Mouse (Mus musculus) left cerebral cortex, adult 9 months (tissue): ENCODE results near the gene Gon7.
A peak's percentile ranks its signal among the peaks of the same experiment; 100 is the strongest.

ENCODE experiments used
- DNase-seq, 2 experiments: peaks; one replicate each; pipeline ENCODE4 v3.0.0; 2022; ENCODE audit warnings: low spot score in 2 of 2

Gene Gon7

DNA sequence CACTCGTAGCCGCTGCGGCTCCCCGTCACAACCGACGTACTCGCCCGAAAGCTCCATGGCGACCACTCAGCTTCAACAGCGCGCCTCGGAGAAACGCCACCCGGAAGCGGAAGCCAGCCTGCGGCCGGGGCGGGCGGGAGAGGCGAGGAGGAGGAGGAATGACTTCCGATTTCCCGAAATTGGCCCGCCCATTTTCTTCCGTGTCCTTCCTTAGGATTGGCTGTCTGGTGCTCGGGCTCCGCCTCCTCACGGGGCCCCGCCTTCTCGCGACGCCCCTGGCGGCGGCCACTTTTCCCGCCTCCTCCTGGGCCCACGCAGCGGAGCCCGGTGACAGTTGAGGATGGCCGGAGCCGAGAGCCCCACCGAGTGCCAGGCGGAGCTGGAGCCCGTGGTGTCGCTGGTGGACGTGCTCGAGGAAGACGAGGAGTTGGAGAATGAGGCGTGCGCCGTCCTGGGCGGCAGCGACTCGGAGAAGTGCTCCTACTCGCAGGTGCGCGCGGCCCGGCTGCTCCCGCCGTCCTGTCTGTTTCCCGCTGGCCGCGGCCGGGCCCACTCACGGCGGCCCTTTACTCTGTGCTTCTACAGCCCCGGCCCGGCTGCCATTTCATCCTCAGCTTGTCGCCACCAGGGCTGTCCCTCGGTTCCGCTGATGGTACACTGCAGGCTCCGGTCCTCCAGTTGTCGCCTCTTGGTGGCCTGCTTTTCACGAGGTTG lies at the start of gene Gon7, which contains the start of the genes Gm28051 and Ubr7:
Gene Gon7 (minus strand): TSS at position 115 of the 714 bp plus-strand sequence.
Gene Gm28051 (minus strand): TSS at position 77 of the 714 bp plus-strand sequence.
Gene Ubr7 (plus strand): TSS at position 279 of the 714 bp plus-strand sequence.
- DNase-seq: peak; percentile 90 to 97

DNA sequence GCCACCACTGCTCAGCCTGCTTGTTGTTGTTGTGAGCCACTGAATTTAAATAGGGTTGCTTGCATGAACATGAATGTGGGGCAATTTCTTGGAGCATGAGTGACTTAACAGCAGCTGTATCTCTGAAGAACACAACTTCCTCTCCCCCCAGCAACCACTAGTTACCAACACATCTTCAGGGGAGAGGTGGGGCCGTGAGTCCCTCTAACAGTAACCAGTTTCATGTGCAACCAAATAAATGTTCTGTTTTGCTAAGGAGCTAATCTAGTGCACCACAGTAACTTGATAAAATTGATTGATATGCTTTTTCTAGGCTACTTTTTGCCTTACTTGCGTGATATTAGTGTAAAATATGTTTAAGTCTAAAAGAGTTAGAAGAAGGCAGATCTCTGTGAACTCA lies 41.9 kb upstream of the Gon7 start:
- DNase-seq: no peak

DNA sequence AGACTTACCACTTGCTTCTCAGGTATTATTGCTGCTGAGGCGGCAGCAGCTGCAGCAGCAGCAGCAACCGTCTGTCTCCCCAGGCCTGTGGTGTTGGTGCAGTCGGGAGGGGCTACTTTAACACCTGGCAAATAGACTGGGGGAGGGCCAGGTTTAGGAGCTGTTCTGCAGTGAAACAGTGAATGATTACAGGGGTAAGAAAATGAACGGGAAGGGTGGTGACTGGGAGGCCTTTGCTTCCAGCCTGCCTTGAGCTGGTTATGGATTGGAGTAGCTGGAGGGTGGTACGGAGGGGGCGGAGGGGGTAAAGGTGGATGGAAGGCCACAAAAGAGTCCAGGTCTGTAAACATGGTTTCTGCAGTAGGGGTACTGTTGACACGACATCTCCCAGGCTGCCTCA lies 30.3 kb upstream of the Gon7 start:
- DNase-seq: no peak

DNA sequence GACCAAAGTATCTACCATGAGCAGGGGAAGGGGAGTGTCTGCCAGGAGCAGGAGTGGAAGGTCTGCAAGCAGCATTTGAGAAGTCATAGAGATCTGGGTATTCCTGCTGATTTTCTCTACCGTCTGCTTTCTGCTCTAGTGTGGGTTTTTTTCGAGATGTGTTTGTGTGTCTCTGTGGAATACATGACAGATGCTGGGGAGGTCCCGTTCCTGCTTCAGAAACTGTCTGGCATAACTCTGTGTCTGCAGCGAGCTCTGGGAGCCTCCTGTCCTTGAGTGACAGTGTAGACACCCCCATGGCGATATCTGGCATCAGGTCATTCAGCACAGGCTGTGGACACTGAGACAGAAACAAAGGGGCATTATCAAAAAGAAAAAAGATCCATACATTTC lies 28.0 kb upstream of the Gon7 start:
- DNase-seq: no peak

- DNase-seq: no peak
Measured at GRCm38 (mm10) chr12:102784899-102785592, 27.4 kb upstream of the Gon7 start.

- no peak for DNase-seq
Measured at GRCm38 (mm10) chr12:102782841-102783240, 25.2 kb upstream of the Gon7 start.

GRCm38 (mm10) chr12:102779452-102779851 lies 21.8 kb upstream of the Gon7 start:
- no peak for DNase-seq

GRCm38 (mm10) chr12:102778151-102778550 lies 20.5 kb upstream of the Gon7 start:
- no peak for DNase-seq

DNA sequence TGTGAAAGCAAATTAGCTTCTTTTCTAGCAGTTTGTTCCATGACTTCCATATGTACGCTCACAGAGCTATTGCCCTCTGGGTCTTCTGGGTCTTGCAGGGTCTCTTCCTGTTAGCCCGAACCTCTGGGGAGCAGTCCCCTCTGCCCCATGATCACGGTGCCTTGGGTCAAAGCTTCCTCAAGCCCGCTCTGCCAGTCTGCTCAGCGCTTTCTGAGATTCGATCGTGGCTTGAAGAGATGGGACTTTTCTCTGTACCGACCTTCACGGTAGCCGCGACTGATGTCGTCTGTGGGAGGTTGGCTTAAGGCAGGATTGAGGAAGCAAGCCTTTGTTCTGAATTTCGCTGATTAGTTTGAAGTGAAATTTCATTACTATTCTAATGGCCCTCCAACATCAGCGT lies 18.4 kb upstream of the Gon7 start:
- no peak for DNase-seq

- DNase-seq: no peak
Measured at GRCm38 (mm10) chr12:102772676-102773075, 15.1 kb upstream of the Gon7 start.

DNA sequence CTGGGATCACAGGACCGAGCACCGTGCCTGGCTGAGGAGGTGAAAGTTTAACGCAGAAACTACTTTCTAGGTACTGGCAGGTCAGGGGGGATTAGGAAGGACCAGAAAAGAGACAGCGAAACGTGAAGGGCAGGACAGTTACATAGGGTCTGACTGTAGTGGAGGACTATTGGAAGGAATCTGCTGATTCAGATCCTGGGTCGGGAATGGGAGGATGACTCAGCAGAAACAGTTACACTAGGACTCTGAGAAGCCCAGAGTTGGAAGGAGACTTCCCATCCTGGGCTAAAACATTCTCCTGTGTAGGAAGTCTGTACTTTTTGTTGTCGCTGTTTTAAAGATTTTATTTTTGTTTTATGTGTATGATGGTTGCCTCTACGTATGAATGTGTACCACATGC lies 14.0 kb upstream of the Gon7 start:
- no peak for DNase-seq

DNA sequence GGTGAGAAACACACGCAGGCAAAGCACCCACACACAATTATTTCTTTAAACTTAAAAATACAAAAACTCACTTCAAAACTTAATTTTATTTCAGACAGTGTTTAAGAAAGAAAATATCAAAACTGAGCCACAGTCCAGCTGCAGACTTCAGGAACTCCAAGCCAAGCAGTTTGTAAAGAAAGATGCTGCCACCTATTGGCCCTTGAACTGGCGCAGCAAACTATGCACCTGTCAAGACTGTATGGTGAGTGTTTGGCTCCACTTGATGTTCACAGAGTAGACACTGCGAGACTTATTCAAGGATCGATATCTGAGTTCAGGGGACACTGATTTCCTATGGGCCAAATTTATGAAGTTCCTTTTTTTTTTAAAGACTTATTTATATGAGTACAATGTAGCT lies 11.4 kb upstream of the Gon7 start:
- DNase-seq: no peak

DNA sequence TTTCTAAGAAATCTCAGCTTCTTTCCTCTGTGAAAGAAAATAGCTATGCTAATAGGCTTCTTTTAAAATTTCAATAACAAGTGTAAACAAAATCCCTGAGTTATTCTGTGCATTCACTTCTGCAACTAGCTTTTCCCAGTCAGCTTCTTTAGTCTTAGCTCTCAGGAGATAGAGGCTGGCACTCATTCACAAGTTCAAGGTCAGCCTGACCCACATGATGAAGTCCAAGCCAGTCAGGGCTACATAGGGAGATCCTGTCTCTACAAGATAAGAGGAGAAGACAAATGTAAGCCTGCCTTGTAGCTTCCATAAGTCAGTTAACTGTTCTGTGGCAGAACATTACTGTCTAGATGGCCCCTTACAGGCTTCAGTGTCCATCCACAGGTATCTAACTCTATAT lies 6.1 kb upstream of the Gon7 start:
- no peak for DNase-seq

DNA sequence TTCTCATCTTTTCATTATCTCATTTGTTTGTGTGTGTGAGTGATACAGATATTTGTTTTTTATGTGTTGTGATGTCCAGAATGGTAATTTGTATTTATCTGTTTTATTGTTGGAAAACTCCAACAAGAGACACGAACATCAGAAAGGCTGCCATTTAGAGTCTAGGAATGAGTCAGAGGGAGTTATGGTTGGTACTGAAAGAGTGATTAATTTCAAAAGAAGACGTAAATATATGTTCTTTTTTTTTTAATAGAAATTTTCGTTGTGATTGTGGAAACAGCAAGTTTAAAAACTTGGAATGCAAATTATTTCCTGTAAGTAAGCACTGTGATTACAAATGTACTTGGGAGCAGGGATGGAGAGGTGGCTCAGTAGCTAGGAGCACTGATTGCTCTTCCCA lies 4.1 kb upstream of the Gon7 start:
- DNase-seq: no peak

DNA sequence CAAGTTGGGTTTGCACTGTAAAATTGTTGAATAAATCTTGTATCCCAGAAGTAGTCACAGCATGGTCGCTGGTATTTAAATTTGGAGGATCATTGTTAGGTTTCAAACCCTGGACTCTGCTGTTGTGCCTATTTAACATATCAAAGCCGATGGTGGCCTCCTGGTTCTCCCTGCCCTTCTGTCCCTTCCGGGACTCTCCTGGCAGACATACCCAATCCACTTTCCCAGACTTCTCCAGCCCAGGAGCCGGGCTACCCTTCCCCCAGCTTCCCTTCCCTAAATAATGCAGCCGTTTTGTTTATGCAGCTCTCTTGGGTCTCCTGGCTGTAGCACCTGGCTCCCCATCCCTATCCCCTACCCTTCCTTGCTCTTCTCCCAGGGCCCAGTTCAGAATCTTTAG lies 1.3 kb upstream of the Gon7 start:
- DNase-seq: no peak

DNA sequence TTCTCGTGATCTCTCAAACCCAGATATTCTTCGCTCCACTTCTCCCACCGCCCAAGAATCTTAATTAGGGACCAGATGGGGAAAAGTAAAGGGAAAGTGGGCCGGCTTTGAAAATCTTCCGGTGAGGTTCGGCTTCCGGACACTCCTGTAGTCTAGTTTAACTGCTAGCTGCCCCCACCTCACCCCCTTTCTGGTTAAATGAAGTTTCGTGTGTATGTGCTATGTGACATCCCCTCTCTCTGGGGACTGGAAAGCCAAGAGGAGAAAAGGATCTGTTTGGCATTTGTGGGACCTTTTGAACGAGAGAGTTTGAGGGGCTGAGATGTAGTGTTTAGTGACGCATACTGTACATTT lies 777 bp upstream of the Gon7 start, which contains the start of gene Gm20604:
Gene Gm20604 (minus strand): TSS at position 270 of the 354 bp plus-strand sequence.
- DNase-seq: peak in 1 of 2 experiments; percentile 26

GRCm38 (mm10) chr12:102757055-102757688 lies 431 bp downstream of the Gon7 start:
- no peak for DNase-seq

- DNase-seq: no peak
Measured at GRCm38 (mm10) chr12:102756304-102756703, 1.3 kb downstream of the Gon7 start.

DNA sequence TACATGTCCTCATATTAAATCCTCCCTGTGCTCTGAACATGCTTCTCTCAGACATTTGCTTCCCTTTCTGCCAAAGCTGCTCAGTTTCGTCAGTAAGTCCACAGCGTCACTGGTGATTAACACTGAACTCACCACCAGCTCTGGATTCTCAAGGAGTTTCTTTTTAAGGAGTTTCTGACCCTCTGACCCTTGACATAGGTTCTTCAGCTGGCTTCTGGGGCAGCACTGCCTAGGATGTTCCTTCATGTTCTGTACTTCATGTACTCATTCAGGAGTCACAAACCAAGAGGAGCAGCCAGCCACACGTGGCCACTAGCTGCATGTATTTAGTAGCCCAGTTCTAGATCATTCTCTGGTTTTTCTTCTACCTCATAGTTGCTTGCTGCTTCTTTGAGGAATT lies 9.3 kb downstream of the Gon7 start:
- DNase-seq: no peak

DNA sequence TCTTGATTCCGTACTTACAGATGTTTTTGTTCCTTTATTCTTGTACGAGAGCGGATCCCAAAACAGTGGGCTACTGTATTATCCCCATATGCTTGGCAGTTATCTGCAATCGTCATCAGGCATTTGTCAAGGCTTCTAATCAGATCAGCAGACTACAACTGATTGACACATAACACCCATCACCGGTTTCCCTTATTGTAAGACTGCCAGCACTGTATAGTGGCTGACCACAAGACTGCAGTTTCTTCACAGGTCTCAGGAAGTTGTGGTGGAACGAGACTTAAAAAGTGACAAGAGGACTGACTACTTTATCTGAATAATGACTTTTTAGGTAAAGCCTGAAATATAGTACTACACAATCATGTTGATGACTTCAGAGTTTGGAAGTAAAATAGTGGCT lies 12.8 kb downstream of the Gon7 start:
- DNase-seq: no peak

DNA sequence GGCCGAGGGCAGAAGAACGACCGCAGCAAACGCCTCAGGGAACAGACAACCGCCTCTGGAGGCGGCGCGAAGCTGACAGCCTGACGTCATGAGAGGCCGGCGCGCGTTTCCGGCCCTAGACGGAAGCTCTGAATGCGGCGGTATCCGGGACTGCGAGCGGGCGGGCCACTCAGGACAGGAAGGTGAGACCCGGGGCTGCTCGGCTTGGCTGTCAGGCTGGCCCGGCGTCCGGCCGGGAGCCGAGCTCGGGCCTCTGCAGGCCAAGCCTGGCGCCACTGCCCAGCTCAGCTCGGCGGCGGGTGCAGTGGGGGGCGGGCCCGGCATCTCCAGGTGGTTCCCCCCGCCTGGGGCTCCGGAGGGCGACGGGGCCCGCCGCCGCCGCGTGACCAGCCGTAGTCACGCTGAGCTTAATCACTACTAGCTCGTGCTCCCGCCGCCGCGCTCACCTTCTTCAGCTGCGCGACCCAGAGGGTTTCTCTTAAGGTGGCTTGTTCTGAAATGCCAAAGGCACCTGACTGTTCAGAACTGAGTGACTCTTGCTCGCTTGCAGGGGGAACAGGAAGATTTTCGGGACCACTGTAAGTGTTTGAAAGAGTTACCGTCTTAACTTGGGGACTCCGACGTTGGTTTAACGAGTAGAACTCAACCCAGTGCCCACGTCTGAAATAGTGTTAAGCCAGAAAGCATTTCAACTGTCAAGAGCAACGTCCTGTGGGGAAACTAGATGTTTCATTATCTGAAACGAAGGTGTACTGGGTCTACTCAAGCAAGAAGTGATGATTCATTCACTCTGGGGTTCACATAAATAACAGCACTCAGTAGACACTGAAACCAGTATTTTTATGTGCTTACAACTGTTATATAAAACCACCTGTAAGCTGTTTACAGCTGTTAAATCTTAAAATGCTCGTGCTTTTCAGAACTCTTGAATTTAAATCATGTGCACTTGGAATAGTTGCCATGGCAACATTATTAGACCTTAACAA lies 13.7 kb downstream of the Gon7 start, which contains the start of the genes Moap1 and Tmem251:
Gene Moap1 (minus strand): TSS at position 73 of the 986 bp plus-strand sequence.
Gene Tmem251 (plus strand): TSS at position 174 of the 986 bp plus-strand sequence.
- DNase-seq: peak; percentile 73 to 90
